Mouse (Mus musculus) heart, adult 2 months (tissue): ENCODE measurements at regions not wholly inside any gene's neighbourhood (a gene's known extent, or its start where the extent isn't known, plus 50 kb on each side); places are given as distances from the start of the nearest gene placed in this dataset.

Experiments used
- CTCF ChIP-seq: fragments of 200-600 bp; IDR thresholded peaks from 2 replicates; pipeline ENCODE4 v1.8.1; 2022; ENCODE audit warnings: antibody characterized with exemption, mild to moderate bottlenecking, moderate library complexity
- EP300 ChIP-seq: fragments of 200-500 bp; IDR thresholded peaks from 2 replicates; pipeline ENCODE4 v1.6.1; 2011; ENCODE audit warnings: low read depth, low read length, control low read depth; ENCODE audit not compliant: insufficient read depth

DNA sequence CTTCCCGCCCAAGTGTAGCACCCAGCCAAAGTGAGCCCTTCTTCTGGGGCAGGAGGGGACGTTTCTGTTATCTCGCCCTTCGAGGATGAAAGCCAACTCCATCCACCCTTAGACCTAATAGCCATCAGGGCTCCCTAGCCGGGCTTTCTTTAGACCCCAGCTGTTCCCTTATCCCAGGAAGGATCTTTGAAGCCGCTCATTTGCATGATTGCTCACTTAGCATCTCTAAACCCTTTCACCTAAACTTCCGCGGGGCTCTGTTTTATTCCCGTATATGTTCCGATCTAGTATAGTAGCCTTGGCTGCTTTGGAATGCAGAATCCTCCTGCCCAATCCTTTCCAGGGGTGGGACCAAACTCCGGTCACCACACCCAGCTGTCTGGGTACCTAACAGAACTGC is 84.3 kb upstream of the H2afz start:
- TF ChIP-seq CTCF (no peak), EP300 (no peak)
